Mouse (Mus musculus) intestine, embryonic 15.5 days (tissue): Measurements from ENCODE around the gene Mtm1. TPM values are rescaled to one million over a fixed set of nuclear protein-coding genes. Genes with fewer than 3 reads are reported as not detected.
A peak's percentile ranks its signal among the peaks of the same experiment; 100 is the strongest.

Experiments
- ATAC-seq: fragments of 200-750 bp; cut with Nextera tagmentation; 2 replicates; pipeline ENCODE4 v1.8.0; 2017; ENCODE audit warnings: moderate TSS enrichment, moderate library complexity
- H3K27ac ChIP-seq: fragments of 300-500 bp; sonication (generic); 2 replicates; pipeline ENCODE4 v1.5.1; 2015; ENCODE audit warnings: mild to moderate bottlenecking, inconsistent platforms
- H3K27me3 ChIP-seq: fragments of 300-500 bp; sonication (generic); replicated peaks from 2 replicates; pipeline ENCODE4 v1.6.1; 2015; ENCODE audit warnings: inconsistent platforms
- H3K36me3 ChIP-seq: fragments of 300-500 bp; sonication (generic); 2 replicates; pipeline ENCODE4 v1.6.1; 2015; ENCODE audit warnings: inconsistent platforms
- H3K4me1 ChIP-seq: fragments of 300-500 bp; sonication (generic); replicated peaks from 2 replicates; pipeline ENCODE4 v1.6.1; 2015; ENCODE audit warnings: inconsistent platforms
- H3K4me2 ChIP-seq: fragments of 300-500 bp; sonication (generic); replicated peaks from 2 replicates; pipeline ENCODE4 v1.6.1; 2015; ENCODE audit warnings: mild to moderate bottlenecking, inconsistent platforms
- H3K4me3 ChIP-seq: fragments of 300-500 bp; sonication (generic); replicated peaks from 2 replicates; pipeline ENCODE4 v1.5.1; 2015; ENCODE audit warnings: inconsistent platforms
- H3K9ac ChIP-seq: fragments of 300-500 bp; sonication (generic); 2 replicates; pipeline ENCODE4 v1.6.1; 2015; ENCODE audit warnings: inconsistent platforms
- H3K9me3 ChIP-seq: fragments of 300-500 bp; sonication (generic); 2 replicates; pipeline ENCODE4 v1.6.1; 2016; ENCODE audit warnings: inconsistent platforms
- WGBS: fragments of 180-500 bp; shearing (Covaris S2); methylation state at CpG from one replicate; pipeline ENCODE4 v1.1.7; 2015; 5-methylcytosine and 5-hydroxymethylcytosine counted together
- polyA plus RNA-seq: library from polyadenylated mRNA; unstranded; fragments of >200 nt; fragmentation: Nextera tagmentation; extraction: Ambion mirVana; gene quantifications from 2 replicates; pipeline ENCODE4 v1.2.1, GENCODE M21; 2015

Mtm1 gene
- polyA plus RNA-seq, 1 experiment from 2014 or later, result 11.0 TPM

DNA sequence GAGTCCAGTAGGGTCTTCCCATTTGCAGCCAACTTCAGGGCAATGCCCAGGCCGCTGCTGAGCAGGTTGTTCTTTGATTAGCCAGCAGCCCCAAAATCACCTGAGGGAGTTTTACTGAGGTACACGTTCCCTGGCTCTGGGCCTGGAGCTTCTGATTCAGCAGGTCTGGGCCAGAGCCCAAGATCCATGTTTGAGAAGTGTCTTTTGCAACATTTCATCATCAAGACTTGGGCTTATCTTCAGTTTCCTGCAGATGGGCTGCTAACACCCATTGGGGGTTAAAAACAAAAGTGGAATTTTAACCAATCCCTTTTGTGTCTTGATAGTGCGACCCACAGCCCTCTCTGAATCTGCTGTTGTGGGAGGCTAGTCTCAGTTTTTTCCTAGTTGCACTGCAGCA lies 10.3 kb downstream of the Mtm1 start:
- H3K4me2 ChIP-seq, result no peak overlapping the region
- H3K36me3 ChIP-seq, result no peaks in the 10 kb centered on the region
- no peak overlapping the region for H3K9ac ChIP-seq
- no peak overlapping the region for H3K27ac ChIP-seq
- H3K9me3 ChIP-seq, result no peaks in the 10 kb centered on the region
- no peaks in the 10 kb centered on the region for H3K4me1 ChIP-seq
- WGBS, result 69% methylated on average over 3 of the region's 3 CpGs
- H3K27me3 ChIP-seq, result no peaks in the 10 kb centered on the region
- H3K4me3 ChIP-seq, result no peak overlapping the region
- ATAC-seq, result no peak

DNA sequence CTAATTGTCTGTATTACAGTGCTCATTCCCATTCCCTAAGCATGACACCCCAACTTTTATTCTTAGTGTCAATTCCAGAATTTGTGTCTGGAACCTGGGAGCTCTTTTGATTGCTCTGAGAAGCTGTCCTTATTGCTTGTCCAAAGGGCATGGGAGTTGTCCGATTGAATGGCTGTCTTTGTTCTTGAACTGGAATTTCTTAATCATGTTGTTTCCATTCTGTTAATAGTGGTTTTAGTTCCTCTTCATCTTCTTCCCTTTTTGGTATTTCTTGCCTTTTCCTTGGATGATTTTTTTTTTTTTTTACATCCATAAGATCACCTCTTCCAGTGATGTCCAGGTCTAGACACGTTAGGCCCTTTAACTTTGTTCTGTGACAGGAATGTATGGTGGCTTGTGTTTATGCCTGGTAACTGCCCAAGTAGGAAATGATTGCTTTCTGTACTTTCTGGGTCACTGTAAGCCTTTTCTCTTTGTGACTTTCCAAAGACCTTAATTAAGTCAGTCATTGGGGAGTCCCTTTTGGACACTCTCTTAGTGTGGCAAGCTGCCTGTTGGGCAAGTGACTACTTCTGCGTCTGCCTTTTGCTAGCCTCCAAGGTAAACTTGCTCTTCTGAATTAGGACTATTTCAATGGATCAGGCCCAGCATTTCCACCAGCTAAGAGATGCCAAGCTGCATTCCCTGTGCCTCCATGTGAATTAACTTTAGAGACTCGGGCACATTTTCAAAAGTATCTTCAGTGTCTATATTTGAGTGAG lies 12.3 kb downstream of the Mtm1 start:
- Histone ChIP-seq H3K27me3 (no peaks in the 10 kb centered on the region), H3K4me3 (no peak overlapping the region), H3K27ac (no peak overlapping the region), H3K36me3 (no peaks in the 10 kb centered on the region), H3K9ac (no peak overlapping the region), H3K4me1 (no peaks in the 10 kb centered on the region), H3K4me2 (no peak overlapping the region), H3K9me3 (no peaks in the 10 kb centered on the region)
- WGBS, result 79% methylated on average over 4 of the region's 4 CpGs
- ATAC-seq, result no peak

- Histone ChIP-seq H3K27me3 (no peaks in the 10 kb centered on the region), H3K27ac (no peak overlapping the region), H3K36me3 (no peaks in the 10 kb centered on the region), H3K9ac (no peak overlapping the region), H3K4me1 (no peaks in the 10 kb centered on the region), H3K9me3 (no peaks in the 10 kb centered on the region), H3K4me2 (no peak overlapping the region), H3K4me3 (no peak overlapping the region)
- no peak for ATAC-seq
- WGBS, result 78% methylated on average over 5 of the region's 5 CpGs
Measured at GRCm38 (mm10) chrX:71226881-71227280, 16.3 kb downstream of the Mtm1 start.

GRCm38 (mm10) chrX:71228200-71228599 lies 17.6 kb downstream of the Mtm1 start:
- Histone ChIP-seq H3K4me2 (no peak overlapping the region), H3K4me3 (no peak overlapping the region), H3K9ac (no peak overlapping the region), H3K27ac (no peak overlapping the region), H3K4me1 (no peaks in the 10 kb centered on the region), H3K36me3 (no peaks in the 10 kb centered on the region), H3K9me3 (no peaks in the 10 kb centered on the region), H3K27me3 (no peaks in the 10 kb centered on the region)
- 0 out of 2 replicates have a peak, but pooled peaks have one; percentile 12 for ATAC-seq
- 55% methylated on average over 3 of the region's 3 CpGs for WGBS

- Histone ChIP-seq H3K9me3 (no peaks in the 10 kb centered on the region), H3K27me3 (no peaks in the 10 kb centered on the region), H3K36me3 (no peaks in the 10 kb centered on the region), H3K9ac (no peak overlapping the region), H3K4me1 (no peaks in the 10 kb centered on the region), H3K27ac (no peak overlapping the region), H3K4me3 (no peak overlapping the region), H3K4me2 (no peak overlapping the region)
- WGBS, result 71% methylated on average over 2 of the region's 2 CpGs
- ATAC-seq, result no peak
Measured at GRCm38 (mm10) chrX:71230847-71231246, 20.3 kb downstream of the Mtm1 start.

DNA sequence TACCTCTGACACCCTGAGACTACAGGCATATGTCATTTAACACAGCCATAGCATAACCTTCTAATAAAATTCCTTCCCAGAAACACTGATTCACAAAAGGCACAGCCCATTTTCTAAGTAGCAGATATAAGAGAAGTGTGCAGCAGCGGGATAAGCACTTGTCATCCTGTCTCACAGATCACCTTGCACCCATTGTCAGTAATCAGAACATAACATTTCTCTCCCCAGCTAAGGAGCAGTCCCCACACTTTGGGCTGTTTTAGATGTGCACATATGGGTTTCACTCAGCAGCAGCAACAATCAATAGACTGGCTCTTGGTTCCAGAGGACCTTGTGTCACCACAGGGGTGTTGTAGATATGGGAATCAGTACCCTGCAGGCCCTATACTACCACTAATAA lies 45.9 kb downstream of the Mtm1 start:
- Histone ChIP-seq H3K9me3 (no peaks in the 10 kb centered on the region), H3K4me2 (no peak overlapping the region), H3K4me3 (no peak overlapping the region), H3K27me3 (no peaks in the 10 kb centered on the region), H3K4me1 (no peaks in the 10 kb centered on the region), H3K27ac (no peak overlapping the region), H3K36me3 (no peaks in the 10 kb centered on the region), H3K9ac (no peak overlapping the region)
- ATAC-seq, result no peak
- 78% methylated on average over 1 of the region's 1 CpGs for WGBS

DNA sequence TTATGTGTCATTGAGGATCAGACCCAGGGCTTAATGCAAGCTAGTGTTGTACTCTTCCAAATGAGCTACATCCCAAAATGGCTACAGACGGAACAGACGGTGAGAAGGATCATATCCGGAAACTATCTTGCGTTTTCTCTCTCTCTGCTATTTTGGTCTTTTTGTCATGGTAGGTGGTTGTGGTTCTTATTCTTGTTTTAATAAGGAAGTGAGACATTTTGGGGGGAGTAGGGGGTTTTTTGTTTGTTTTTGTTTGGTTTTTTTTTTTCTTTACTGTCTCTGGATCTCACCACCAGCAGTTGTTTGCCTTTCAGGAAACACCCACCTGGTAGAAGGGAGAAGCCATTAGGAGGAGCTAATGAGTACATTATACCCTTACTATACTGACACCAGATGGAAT lies 50.3 kb downstream of the Mtm1 start:
- ATAC-seq, result no peak
- Histone ChIP-seq H3K27me3 (no peaks in the 10 kb centered on the region), H3K4me2 (no peak overlapping the region), H3K9ac (no peak overlapping the region), H3K9me3 (no peaks in the 10 kb centered on the region), H3K4me1 (no peaks in the 10 kb centered on the region), H3K36me3 (no peaks in the 10 kb centered on the region), H3K4me3 (no peak overlapping the region), H3K27ac (no peak overlapping the region)
- 96% methylated on average over 4 of the region's 4 CpGs for WGBS

DNA sequence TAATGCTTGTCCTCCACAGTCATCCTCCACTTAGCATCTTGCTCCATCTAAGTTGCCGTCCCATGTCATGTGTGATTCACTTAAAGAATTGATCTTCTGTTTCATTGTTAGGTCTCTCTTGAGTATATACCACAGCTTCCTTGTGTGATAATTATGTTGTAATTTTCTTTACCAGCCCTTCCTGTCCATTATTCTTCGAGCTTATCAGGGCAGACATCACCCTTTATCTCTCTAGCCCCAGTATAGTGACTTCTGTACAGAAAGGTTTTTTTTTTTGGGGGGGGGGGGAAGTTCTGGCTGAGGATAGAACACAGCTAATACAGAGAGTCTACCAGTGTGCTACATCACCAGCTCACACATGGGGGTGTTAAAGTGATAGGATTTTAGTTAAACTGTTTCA lies 53.7 kb downstream of the Mtm1 start:
- Histone ChIP-seq H3K4me2 (no peak overlapping the region), H3K4me1 (no peaks in the 10 kb centered on the region), H3K4me3 (no peak overlapping the region), H3K9ac (no peak overlapping the region), H3K27me3 (no peaks in the 10 kb centered on the region), H3K36me3 (no peaks in the 10 kb centered on the region), H3K9me3 (no peaks in the 10 kb centered on the region), H3K27ac (no peak overlapping the region)
- ATAC-seq, result no peak
- 74% methylated on average over 2 of the region's 2 CpGs for WGBS

- WGBS, result 56% methylated on average over 1 of the region's 1 CpGs
- ATAC-seq, result no peak
- Histone ChIP-seq H3K27me3 (no peaks in the 10 kb centered on the region), H3K36me3 (no peaks in the 10 kb centered on the region), H3K9ac (no peak overlapping the region), H3K4me1 (no peaks in the 10 kb centered on the region), H3K9me3 (no peaks in the 10 kb centered on the region), H3K4me3 (no peak overlapping the region), H3K4me2 (no peak overlapping the region), H3K27ac (no peak overlapping the region)
Measured at GRCm38 (mm10) chrX:71268972-71269371, 58.4 kb downstream of the Mtm1 start.

- WGBS, result 92% methylated on average over 3 of the region's 3 CpGs
- no peak for ATAC-seq
Measured at GRCm38 (mm10) chrX:71274150-71274549, 63.6 kb downstream of the Mtm1 start.

DNA sequence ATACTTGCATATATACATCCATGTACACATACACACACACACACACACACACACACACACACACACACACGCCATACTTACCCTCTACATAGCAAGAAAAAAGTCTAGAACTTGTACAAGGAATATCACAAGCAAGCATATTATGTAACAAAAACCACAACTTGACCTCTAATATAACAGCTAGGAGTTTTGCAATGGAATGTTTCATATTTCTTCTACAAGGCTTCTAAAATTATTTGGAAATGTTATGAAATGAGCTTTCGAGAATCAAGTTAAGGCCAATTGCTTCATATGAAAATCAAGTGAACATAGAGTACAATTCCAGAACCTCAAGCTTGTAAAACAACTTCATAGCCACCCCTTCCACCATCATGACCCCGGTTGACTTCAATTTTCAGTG lies 74.9 kb downstream of the Mtm1 start:
- Histone ChIP-seq H3K4me2 (no peak overlapping the region), H3K27ac (no peak overlapping the region), H3K27me3 (no peaks in the 10 kb centered on the region), H3K4me3 (no peak overlapping the region), H3K9me3 (no peaks in the 10 kb centered on the region), H3K36me3 (no peaks in the 10 kb centered on the region), H3K4me1 (no peaks in the 10 kb centered on the region), H3K9ac (no peak overlapping the region)
- WGBS, result 91% methylated on average over 3 of the region's 3 CpGs
- no peak for ATAC-seq

More at GRCm38 (mm10) chrX:71274150-71274549, 63.6 kb downstream of the Mtm1 start:
- Histone ChIP-seq H3K9me3 (no peaks in the 10 kb centered on the region), H3K9ac (no peak overlapping the region), H3K27ac (no peak overlapping the region), H3K27me3 (no peaks in the 10 kb centered on the region), H3K4me1 (no peaks in the 10 kb centered on the region), H3K4me3 (no peak overlapping the region), H3K4me2 (no peak overlapping the region), H3K36me3 (no peaks in the 10 kb centered on the region)

DNA sequence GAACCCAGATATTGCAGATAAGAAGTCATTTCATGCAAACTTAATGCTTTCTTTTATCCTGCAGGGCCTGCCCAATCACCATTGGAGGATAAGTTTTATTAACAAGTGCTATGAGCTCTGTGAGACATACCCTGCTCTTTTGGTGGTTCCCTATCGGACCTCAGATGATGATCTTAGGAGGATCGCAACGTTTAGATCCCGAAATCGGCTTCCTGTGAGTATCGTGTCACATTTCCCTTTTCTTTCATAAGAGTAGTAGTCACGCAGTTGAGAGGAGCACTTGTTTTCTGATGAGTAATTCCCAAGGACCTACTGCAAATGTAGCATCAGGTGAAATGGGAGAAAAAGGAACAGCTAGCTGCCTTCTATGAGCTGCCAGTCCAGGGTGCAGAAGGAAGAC lies 76.5 kb downstream of the Mtm1 start:
- no peak overlapping the region for H3K9ac ChIP-seq
- H3K36me3 ChIP-seq, result no peaks in the 10 kb centered on the region
- ATAC-seq, result no peak
- no peak overlapping the region for H3K4me3 ChIP-seq
- no peak overlapping the region for H3K27ac ChIP-seq
- H3K27me3 ChIP-seq, result no peaks in the 10 kb centered on the region
- H3K9me3 ChIP-seq, result no peaks in the 10 kb centered on the region
- H3K4me2 ChIP-seq, result no peak overlapping the region
- no peaks in the 10 kb centered on the region for H3K4me1 ChIP-seq
- WGBS, result 94% methylated on average over 7 of the region's 7 CpGs

DNA sequence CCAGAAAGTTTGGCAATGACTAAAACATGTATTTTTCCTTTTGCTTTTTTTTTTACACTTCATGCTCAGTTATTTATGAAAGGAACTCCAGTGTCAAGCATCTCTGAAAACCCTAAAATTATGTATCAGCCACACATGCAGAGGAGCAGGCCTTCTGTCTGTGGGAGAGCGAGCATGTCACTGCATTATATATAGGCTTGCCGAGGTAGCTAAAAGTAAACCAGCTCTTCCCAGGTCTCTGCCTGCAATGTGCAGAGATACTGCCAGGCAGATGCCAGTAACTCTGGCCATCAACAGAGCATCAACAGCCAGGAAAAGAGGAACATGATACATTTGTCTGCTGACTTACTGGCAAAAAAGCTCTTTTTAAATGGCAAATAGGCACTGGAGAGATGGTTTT lies 83.6 kb downstream of the Mtm1 start:
- no peak for ATAC-seq
- no peak overlapping the region for H3K27ac ChIP-seq
- no peaks in the 10 kb centered on the region for H3K27me3 ChIP-seq
- no peaks in the 10 kb centered on the region for H3K4me1 ChIP-seq
- no peak overlapping the region for H3K4me3 ChIP-seq
- WGBS, result 74% methylated on average over 2 of the region's 2 CpGs
- no peak overlapping the region for H3K4me2 ChIP-seq
- H3K9me3 ChIP-seq, result no peaks in the 10 kb centered on the region
- H3K9ac ChIP-seq, result no peak overlapping the region
- no peaks in the 10 kb centered on the region for H3K36me3 ChIP-seq
